Mouse (Mus musculus) heart, adult 2 months (tissue): ENCODE data around the gene Lzts2.

ENCODE experiments used
- CTCF ChIP-seq: fragments of 200-600 bp; IDR thresholded peaks from 2 replicates; pipeline ENCODE4 v1.8.1; 2022; ENCODE audit warnings: antibody characterized with exemption, mild to moderate bottlenecking, moderate library complexity
- EP300 ChIP-seq: fragments of 200-500 bp; IDR thresholded peaks from 2 replicates; pipeline ENCODE4 v1.6.1; 2011; ENCODE audit warnings: low read depth, low read length, control low read depth; ENCODE audit not compliant: insufficient read depth
- POLR2A ChIP-seq: fragments of 200-500 bp; IDR thresholded peaks from 2 replicates; pipeline ENCODE4 v1.6.1; 2011; ENCODE audit warnings: mild to moderate bottlenecking, low read depth, low read length, control low read depth; ENCODE audit not compliant: insufficient read depth

DNA sequence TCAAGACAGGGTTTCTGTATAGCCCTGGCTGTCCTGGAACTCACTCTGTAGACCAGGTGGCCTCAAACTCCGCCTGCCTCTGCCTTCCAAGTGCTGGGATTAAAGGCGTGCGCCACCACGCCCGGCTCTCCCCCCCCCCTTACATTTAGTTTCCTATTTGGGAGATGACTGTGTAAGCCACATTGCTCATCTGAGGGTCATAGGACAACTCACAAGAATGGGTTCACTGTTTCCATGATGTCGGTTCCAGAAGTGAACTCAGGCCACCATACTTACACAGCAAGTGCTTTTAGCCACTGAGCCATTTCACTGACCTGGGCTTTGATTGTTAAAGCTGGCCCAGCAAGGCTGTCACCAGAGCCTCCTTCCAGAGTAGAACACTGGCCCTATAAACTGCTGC lies 37.1 kb upstream of the Lzts2 start:
- no peak for TF ChIP-seq POLR2A
- no peak for TF ChIP-seq CTCF
- no peak for TF ChIP-seq EP300
